Mouse (Mus musculus): ENCODE results near the gene Cbx4. TPM values are rescaled to one million over a fixed set of nuclear protein-coding genes. Genes with fewer than 3 reads are reported as not detected.

Gene Cbx4
- total RNA-seq, 1 experiment from 2014 or later, result 156 TPM

DNA sequence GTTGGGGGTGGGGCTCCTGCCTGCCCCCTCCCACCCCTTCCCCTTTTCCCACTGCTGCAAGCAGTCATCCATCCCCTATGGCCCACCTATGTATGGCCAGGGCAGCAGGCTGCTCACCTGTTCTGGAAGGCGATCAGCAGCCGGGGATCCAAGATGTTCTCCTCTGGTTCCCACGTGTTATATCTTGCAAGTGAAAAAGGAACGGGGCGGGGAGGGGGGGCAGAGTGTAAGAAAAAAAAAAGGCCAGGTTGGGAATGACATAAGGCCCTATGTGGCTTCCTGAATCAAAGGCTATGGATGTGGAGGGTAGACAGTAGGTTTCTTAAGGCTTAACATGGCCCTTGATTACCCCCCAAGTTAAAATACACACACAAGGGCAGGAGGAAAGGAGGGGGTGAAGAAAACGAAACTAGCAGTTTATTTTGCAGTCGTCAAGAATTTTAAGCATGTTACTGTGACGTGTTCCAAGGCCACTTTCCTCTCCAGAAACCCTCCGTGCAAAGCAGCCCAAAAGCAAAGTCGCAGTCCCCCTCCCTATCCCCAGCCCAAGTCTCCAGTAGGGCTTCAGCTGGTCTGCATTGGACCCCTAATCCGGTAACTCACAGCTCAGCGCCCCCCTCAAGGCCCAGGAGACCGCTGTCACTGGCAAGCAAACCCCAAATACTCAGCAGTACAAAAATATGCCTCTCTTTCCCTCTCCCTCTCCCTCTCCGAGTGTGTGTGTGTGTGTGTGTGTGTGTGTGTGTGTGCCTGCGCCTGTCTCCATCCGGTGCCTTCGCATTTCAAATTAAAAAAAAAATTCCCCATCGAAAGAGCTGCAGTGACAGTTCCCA, 1.4 kb downstream of the Cbx4 start:
- peak; percentile 54 for DNase-seq

DNA sequence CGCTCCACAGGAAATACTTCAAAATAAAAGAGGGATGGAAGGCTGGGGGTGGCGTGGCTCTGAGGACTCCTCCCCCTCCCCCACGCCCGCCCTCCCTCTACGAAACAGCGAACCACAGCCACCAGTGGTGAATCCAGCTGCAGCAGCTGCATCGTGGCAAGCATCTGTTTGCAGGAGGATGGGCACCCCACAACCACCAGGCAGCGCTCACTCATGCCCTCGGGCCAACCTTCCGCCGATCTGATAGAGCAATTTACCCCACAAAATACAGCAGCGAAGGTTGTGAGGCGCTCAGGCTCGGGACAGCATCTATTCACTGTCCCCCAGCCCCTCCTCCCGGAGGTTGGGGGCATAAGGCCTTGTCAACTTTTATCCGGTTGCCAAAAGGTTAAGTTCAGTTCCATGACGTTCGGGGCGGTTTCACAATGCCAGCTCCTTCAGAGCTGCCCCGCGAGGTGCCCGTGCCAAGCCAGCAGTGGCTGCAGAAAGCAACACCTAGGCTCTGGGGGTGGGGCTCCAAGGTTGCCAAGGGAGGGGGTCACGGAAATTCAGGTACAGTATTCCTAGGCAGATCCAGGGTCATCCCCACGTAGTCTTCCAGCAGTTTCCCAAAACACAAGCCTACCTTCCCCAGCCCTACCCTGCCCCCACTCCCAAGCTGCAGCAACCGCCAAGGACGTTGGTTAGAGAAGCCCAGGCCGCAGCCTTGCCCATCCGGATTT, 2.1 kb downstream of the Cbx4 start:
- peak; percentile 87 for DNase-seq

DNA sequence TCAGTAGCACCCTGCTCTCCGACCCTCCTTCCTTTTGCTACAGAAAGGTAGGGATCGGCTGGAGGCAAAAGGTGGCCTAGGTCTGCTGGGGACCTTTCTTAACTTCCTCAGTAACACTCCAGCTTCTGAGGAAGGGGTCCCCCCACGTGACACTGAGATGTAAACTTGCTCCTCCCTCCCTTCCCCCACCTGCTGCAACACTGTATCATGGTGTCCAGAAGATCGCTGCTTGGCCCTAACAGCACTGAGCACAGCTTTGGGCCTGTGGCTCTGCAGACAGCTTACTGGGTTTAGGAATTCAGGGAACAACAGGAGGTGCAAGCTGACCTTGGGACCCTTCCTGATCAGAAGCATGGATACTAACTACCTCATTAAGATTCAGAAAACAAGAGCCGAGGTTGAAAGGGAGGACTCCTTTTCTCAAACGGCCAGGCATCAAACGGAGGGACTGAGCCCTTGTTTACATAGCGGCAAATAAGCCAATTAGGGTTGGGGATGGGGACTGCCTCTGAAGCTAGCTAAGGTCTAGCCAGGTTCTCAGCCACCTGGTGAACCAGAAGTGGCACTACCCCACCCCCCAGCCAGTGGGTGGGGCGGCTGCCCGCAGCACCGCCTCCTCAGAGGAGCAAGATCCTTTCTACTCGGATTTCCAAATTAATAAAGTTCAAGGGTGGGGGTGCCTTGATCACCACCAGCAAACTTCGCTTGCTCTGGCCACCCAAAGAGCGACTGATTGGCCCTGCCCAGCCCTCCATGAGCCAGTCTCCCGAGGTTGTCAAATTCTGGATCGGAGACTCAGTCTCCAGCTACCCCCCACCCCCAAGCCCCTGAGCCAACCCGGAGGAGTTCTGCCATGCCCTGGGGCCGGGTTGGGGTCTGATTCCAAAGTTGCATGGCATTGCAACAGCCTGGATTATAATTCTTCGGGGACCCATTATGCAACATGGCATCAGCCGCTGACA, 3.1 kb downstream of the Cbx4 start:
- DNase-seq, result peak; percentile 61

DNA sequence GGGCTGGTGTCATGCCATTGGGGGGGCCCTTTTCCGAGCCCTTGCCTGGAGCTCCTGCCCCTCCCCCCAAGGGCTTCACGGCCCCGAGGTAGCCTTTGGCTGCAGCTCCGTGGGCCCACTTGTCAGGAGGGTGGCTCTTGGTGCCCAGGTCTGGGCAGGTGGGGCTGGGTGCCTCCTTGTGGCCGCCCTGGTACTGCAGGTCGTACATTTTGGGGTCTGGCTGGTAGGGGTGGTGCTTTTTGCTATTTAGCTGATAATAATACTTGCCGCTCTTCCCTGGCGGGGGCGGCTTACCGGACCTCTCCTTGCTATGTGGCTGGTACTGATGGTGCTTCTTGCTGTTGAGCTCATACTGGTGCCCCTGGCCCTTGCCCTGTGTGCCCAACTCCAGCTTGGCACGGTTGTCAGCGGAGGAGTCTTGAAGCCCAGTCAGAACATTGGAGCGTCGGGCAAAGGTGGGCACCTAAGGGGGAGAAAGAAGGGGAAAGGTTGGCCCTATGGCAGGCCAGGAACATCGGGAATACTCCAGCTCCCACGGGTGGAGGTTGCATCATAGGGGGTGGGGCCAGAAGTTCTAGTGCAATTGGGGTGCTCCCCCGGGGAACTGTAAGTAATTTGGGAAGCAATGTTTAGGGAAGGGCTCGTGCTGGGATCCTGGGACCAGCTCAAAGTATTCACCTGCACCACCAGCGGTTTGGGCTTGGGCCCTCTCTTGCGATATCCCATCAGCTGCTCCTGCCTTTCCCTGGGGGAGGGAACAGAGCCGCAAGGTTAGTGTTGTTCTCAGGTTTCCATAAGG, 4.0 kb downstream of the Cbx4 start:
- DNase-seq, result peak; percentile 69

DNA sequence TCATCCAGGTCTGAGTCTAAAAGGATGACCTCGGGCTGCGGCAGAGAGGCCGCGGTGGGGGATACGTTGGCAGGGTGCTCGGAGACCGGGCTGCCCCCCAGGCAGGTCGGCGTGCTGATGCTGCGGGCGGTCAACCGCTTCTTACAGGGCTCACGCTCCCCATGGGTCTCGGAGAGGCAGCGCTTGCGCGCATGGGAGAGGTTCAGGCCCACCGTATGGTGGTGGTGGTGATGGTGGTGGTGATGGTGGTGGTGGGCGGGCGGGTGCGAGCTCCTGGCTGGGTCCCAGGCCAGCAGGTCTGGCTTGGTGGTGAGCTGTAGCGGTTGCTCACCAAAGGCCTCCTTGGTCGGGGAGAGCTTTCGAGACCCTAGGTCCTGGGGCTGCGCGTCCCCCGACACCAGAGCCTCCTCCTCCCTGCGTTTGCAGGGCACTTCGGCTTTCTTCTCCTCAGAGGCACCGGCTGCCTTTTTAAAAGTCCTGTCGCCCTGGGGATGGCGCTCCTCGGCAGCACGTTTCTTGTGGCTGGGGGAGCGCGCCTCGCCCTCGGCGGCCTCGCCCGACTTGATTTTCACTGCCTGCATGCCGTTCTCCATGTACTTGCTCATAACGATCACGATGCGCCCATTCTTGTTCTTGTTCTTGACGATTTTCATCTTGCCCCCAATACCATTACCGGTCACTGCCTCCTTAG, 4.7 kb downstream of the Cbx4 start:
- DNase-seq, result peak; percentile 21

DNA sequence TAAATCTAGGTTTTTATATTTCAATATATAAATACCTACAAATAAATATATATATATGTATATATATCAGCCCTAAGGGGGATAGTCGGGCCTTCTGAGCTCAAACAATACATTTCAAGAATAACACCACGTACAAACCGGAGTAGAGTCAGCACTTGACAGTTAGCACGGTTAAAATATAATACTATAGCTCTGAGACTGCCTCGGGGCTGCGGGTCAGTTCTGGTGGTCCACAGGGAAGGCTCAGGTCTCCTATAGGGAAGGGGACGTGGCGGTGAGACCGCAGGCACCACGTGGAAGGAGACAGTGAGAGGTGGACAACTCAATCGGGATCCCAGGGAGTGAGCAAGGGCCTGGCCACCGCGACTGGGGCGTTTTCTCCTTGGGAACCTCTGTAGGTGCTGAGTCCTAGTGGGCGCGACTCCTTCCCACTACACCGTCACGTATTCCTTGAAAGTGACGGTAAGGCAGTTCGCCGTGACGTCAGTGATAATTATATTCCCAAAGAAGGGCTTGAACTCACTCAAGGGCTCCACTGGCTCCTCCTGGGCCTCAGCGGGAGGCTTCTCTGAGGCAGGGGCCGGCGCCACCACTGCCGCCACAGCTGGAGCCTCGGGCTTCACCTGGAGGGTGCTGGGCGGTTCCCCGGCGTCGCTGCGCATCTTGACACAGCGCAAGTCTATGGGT, 5.4 kb downstream of the Cbx4 start:
- no peak for DNase-seq

DNA sequence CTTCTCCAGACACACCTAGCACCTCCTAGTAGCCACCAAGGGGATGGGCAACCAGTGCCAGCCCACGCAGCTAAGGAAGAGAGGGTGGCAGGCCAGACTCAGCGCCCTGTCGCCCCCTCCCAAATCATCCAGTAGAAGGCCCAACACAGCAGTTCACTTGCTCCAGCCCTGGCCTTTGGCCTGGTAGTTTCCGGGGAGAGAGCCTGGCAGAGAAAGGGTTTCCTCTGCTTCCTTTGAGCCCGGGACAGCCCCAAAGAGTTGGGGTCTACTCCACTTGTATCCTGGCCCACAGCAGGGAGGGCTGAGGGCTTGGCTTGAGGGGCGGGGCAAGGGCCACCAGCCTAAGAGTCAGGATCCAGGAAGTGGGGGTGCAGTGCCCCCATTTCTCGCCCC, 6.6 kb downstream of the Cbx4 start:
- DNase-seq, result no peak

DNA sequence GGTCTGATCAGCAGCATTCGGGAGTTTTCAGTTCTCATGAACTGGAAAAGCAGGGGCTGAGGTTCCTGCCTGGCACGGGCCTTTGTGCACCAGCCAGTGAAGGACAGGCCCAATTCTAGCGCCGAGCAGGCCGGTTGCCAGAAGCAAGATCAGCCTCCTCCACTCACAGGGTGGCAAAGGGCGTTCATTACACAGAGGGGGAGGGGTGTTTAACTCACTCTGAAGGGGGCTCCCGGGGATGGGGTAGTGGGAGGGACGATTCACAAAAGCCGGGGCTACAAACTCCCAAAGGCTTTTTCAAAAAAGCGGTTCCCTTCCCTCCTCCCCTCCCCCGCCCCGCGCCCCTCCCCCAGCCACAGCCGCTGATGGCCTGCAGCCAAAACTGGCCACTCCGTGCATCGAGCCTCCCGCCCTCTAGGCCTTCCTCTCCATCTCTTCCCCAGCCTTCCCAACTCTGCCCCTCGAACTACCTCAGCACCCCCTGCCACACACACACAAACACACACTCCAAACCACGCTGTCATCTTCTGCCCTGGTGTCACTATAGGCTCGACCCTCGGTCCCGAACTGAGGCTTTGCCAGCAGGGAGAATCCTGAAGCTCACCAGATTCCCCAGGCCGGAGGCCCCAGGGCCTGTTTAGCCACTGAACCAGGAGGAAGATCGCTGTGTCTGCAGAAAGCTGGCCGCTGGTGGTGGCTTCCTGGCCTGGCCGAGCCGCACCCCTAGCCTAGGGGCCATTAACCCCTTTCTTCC, 7.2 kb downstream of the Cbx4 start:
- peak; percentile 86 for DNase-seq

DNA sequence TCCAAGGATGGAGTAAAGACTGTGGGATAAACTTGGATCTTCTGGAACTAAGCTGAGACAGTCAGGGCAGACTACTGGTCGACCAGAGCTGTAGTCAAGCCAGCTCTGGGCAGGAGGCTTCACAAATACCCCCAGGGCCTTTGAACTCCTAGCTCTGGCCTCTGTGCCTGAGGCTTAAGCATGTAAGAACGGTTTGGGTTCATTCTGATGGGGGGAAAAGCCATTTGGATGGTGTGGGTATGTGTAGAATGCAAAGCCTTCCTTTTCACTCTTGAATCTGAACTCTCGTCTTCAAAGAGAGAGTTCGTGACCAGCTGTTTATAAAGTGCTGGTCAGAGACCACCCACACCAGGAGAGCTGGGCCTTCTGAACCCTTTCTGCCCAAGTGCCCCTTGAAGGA, 8.3 kb downstream of the Cbx4 start:
- peak; percentile 4 for DNase-seq

DNA sequence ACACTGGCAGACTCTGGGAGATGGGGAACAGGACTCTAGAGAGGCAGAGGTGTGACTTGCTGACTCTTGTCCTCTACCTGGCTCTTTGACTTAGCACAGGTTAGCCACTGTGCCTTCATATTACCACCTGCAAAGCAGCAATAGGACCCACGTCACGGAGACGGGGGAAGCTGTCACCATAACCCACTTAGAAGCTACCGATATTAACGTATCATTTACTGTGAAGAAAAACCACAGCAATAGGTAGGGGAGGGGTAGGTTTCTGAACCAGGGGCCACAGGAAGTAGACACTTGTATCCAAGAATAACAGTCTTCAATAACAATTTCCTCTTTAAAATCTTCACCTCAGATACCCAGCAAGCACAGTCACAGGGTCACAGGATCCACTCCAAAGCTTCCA, 10.2 kb downstream of the Cbx4 start:
- DNase-seq, result peak; percentile 2

DNA sequence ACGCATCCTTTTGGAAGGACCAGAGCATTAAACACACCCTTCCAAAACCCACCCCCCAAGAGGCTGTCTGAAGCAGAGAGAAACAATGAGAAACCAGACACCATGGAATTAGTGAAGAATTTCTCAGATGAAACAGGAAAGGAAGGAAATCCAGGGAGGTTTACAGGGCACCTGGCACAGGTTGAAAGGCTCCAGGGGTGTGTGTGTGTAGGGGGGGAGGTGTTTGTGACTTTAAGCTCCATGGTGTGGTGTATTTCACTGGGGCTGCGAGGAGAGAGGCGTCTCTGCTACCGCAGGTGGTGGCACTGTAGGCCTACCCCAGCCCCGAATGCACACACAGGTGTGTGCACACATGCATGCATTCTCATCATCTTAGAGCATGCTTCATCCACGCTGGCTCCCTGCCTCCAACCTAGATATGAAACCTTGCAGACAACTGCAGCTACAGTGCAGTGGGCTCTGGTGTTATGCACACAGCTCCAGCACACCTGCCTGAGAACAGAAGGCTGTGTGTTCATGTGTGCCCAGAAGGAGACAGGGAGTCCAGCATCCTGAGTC, 12.1 kb downstream of the Cbx4 start:
- DNase-seq, result peak; percentile 2

DNA sequence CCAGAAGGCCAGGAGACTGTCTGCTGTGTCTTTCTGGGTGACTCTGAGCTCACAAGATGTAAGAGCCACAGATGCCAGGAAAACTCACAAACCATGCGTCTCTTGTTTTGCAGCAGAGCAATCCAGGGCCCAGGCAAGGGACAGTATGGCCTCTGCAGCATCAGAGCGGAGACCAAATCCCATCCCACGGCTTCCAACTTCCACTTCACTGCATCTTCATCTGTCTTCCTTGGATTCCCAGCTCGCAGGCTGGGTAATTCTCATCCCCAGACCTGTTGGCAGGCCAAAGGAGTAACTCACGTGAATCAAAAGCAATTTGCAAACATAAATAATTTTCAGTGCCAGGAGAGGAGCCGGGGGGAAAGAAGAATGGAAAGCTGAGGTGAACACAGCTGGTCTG, 13.0 kb downstream of the Cbx4 start:
- DNase-seq, result no peak

DNA sequence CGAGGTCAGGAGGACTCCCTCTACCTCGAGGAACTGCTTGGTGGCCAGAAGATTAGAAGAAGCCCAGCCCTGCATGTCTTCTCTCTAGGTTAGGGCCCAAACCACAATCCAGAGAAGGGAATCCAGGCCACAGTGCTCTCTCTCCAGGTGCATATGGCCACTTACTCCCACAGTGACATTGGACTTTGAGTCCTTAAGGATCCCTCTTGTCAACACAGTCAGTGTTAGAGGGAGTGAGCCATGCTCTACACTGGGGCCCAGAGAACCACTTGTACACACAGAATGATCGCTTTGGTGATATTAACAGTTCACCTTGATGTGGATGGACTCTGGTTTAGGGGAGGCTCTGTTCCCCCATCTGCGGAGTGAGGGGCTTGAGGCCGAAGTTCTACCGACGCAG, 13.8 kb downstream of the Cbx4 start:
- no peak for DNase-seq

DNA sequence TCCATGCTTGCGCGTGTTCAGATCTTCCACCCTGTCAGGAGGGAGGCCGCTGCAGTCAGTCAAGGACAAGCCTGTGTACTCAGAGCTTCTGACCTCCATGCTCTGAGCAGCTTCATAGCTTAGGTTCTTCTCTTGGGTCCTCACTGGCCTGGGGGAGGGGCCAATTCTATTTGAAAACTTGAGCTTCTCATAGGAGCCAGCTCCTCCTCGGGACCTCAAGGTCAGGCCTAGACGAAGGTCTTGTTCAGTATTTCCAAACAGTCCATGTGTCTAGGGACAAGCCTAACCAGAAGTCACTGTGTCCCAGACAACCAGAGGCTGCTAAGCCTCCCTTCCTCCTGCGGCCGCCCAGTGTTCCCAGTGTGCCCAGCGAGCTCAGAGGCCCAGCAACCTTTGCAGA, 19.2 kb downstream of the Cbx4 start:
- DNase-seq, result peak; percentile 67

DNA sequence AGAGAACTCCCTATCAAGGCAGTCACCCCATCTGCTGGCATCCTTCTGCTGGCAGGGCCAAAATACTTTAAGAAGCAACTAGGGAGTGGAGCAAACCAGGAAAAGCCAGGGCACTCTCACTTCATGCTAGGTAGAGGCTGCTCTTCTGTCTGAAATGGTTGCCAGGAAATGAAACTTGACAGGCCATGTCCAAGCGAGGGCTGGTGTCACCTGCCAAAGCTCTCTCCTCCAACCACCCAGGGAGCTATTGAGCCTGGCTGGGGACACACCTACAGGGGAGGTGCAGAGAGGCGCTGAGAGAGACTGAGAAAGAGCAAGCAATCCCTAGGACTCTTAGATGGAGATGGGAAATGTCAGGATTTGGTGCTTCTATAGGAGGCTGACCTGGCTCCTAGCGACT, 26.8 kb downstream of the Cbx4 start:
- no peak for DNase-seq

DNA sequence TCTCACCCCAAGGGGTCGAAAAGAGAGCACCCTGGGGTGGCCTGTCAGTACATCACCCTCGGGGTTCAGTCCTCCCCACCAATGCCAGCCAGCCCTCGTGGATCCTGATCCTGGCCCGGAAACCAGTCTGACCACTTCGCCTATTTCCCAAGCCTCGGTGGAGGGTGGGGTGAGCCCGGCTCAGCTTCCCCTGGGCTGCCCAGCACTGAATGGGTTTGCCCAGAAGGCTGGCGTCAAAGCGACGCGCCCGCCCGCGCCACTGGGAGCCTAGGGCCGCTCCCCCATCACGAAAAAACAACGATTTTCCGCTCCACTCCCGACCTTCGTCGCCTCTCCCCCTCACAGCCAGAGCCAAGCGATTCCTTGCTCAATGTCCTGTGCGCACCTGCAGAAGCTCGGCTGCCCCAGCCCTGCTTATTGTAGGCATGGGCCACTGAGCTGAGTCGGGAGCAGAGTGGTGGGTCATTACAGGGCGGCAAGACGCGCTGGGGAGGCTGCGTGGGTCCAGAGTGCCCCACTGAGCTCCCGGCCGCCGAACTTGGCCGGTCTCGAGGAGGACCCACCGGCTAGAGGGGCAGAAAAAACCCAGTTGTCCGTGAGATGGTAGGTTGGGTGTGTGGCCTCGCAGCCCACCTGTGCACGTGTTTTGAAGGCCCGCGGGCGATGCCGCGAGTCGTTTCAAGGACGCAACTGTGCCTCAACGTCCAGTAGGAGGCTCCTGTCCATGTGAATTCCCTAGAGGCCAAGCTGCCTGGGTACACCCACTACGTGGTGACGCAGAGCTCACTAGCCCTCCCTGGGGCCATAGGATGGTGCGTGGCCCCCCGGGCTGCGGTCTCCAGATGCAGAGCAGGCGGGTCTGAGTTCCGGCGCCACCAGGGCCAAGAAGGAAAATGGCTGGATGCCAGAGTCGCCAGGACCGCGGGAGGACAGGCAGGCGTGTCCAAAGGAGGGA, 27.7 kb downstream of the Cbx4 start:
- peak; percentile 57 for DNase-seq

DNA sequence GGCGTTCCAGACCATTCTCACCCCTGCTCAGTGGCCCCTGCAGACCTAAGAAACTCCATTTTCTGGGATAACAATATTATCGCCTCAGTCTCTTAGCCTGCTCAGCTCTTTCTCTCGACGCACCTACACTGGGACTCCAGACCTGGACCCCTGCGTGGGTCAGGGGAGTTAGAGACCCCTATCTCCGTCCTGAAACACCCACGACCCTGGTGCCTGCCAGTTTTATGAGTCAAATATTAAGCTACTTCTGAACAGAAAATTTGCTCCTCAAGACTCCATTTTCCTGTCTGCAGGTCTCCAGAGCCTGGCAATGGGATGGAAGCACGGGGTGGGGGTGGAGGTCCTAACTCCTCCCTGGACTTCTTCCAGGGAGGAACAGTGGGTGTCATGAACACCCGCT, 28.7 kb downstream of the Cbx4 start:
- no peak for DNase-seq

Measured in adrenal gland, postnatal 14 days (tissue).